Mouse (Mus musculus) lung, postnatal 4 days (tissue): Measurements from ENCODE around the gene Galt.
"Not testable (repeated sequence)": the region's sequence is repeated elsewhere in the genome, so short reads cannot be mapped to it uniquely, and the experiment has no call there.

Experiments
- DNase-seq, 2 experiments: peaks; one replicate each; pipeline ENCODE4 v3.0.0; 2021

Galt gene

GRCm38 (mm10) chr4:41775840-41776239 is 20.8 kb downstream of the Galt start:
- not testable (repeated sequence) for DNase-seq

- not testable (repeated sequence) for DNase-seq
Measured at GRCm38 (mm10) chr4:41781271-41781670, 26.2 kb downstream of the Galt start.

GRCm38 (mm10) chr4:41781748-41782485 is 26.9 kb downstream of the Galt start:
- peak in 1 of 2 experiments; percentile 20 for DNase-seq

- DNase-seq = not testable (repeated sequence)
Measured at GRCm38 (mm10) chr4:41782711-41783110, 27.7 kb downstream of the Galt start.

- not testable (repeated sequence) for DNase-seq
Measured at GRCm38 (mm10) chr4:41783197-41783596, 28.2 kb downstream of the Galt start.
